Mouse (Mus musculus): ENCODE measurements at regions not wholly inside any gene's neighbourhood (a gene's known extent, or its start where the extent isn't known, plus 50 kb on each side); places are given as distances from the start of the nearest gene placed in this dataset.

- peaks cover 8% of the 10 kb centered on the region; the same call in 1 of the 2 replicates for H3K4me1 ChIP-seq
- H3K4me3 ChIP-seq (replicated peaks): no peak overlapping the region
- no peak overlapping the region for H3K27ac ChIP-seq
- H3K4me2 ChIP-seq: no peak overlapping the region
- H3K36me3 ChIP-seq: no peaks in the 10 kb centered on the region
- H3K27me3 ChIP-seq: no peaks in the 10 kb centered on the region
- H3K9me3 ChIP-seq (replicated peaks): no peaks in the 10 kb centered on the region
- H3K9ac ChIP-seq: no peak overlapping the region
- peak; percentile 46; the same call in 1 of the 2 replicates for ATAC-seq (replicated peaks; ENCODE audit: low FRiP score)
- WGBS: 57% methylated on average over 14 of the region's 14 CpGs
These were observed 179.0 kb upstream of the Cdh13 start for GRCm38 (mm10) chr8:118104464-118105050.

- ATAC-seq (replicated peaks; ENCODE audit: low FRiP score): no peak
- WGBS: 31% methylated on average over 8 of the region's 8 CpGs
- Histone ChIP-seq H3K4me2 (no peak overlapping the region), H3K27ac (no peak overlapping the region), H3K27me3 (no peaks in the 10 kb centered on the region), H3K9me3 (replicated peaks) (no peaks in the 10 kb centered on the region), H3K4me1 (peaks cover 8% of the 10 kb centered on the region; the same call in 1 of the 2 replicates), H3K36me3 (no peaks in the 10 kb centered on the region), H3K4me3 (replicated peaks) (no peak overlapping the region), H3K9ac (no peak overlapping the region)
These were observed 182.2 kb upstream of the Cdh13 start for GRCm38 (mm10) chr8:118101346-118101745.

- no peaks in the 10 kb centered on the region for H3K4me1 ChIP-seq
- 64% methylated on average over 5 of the region's 5 CpGs for WGBS
These were observed 220.8 kb upstream of the Cdh13 start for GRCm38 (mm10) chr8:118062736-118063135.

GRCm38 (mm10) chr8:118056781-118057180 is 226.8 kb upstream of the Cdh13 start:
- Histone ChIP-seq H3K9ac (no peak overlapping the region), H3K27me3 (no peaks in the 10 kb centered on the region), H3K4me2 (no peak overlapping the region), H3K9me3 (replicated peaks) (no peaks in the 10 kb centered on the region), H3K4me3 (replicated peaks) (no peak overlapping the region), H3K27ac (no peak overlapping the region), H3K4me1 (no peaks in the 10 kb centered on the region), H3K36me3 (no peaks in the 10 kb centered on the region)
- ATAC-seq (replicated peaks; ENCODE audit: low FRiP score): no peak
- WGBS: 81% methylated on average over 6 of the region's 6 CpGs

More at GRCm38 (mm10) chr8:118062736-118063135, 220.8 kb upstream of the Cdh13 start:
- Histone ChIP-seq H3K9ac (no peak overlapping the region), H3K36me3 (no peaks in the 10 kb centered on the region), H3K27ac (no peak overlapping the region), H3K4me3 (replicated peaks) (no peak overlapping the region), H3K4me2 (no peak overlapping the region), H3K27me3 (no peaks in the 10 kb centered on the region), H3K9me3 (replicated peaks) (no peaks in the 10 kb centered on the region)
- no peak for ATAC-seq (replicated peaks; ENCODE audit: low FRiP score)

GRCm38 (mm10) chr8:118055536-118055935 is 228.0 kb upstream of the Cdh13 start:
- Histone ChIP-seq H3K36me3 (no peaks in the 10 kb centered on the region), H3K9ac (no peak overlapping the region), H3K4me1 (no peaks in the 10 kb centered on the region), H3K4me2 (no peak overlapping the region), H3K4me3 (replicated peaks) (no peak overlapping the region), H3K27ac (no peak overlapping the region), H3K27me3 (no peaks in the 10 kb centered on the region), H3K9me3 (replicated peaks) (no peaks in the 10 kb centered on the region)
- no peak for ATAC-seq (replicated peaks; ENCODE audit: low FRiP score)
- 85% methylated on average over 5 of the region's 5 CpGs for WGBS

GRCm38 (mm10) chr8:118050386-118050785 is 233.1 kb upstream of the Cdh13 start:
- no peak overlapping the region for H3K27ac ChIP-seq
- 94% methylated on average over 3 of the region's 3 CpGs for whole genome bisulfite sequencing
- H3K36me3 ChIP-seq: no peaks in the 10 kb centered on the region
- no peaks in the 10 kb centered on the region for H3K27me3 ChIP-seq
- no peak overlapping the region for H3K4me3 ChIP-seq (replicated peaks)
- no peak for ATAC-seq (replicated peaks; ENCODE audit: low FRiP score)
- no peak overlapping the region for H3K9ac ChIP-seq
- H3K9me3 ChIP-seq (replicated peaks): no peaks in the 10 kb centered on the region
- H3K4me1 ChIP-seq: no peaks in the 10 kb centered on the region
- no peak overlapping the region for H3K4me2 ChIP-seq

GRCm38 (mm10) chr8:118042253-118042860 is 240.6 kb upstream of the Mphosph6 start:
- Histone ChIP-seq H3K4me3 (replicated peaks) (no peak overlapping the region), H3K27me3 (no peaks in the 10 kb centered on the region), H3K9me3 (replicated peaks) (no peaks in the 10 kb centered on the region), H3K27ac (no peak overlapping the region), H3K4me2 (no peak overlapping the region), H3K36me3 (no peaks in the 10 kb centered on the region), H3K9ac (no peak overlapping the region), H3K4me1 (no peaks in the 10 kb centered on the region)
- no peak for ATAC-seq (replicated peaks; ENCODE audit: low FRiP score)
- 59% methylated on average over 10 of the region's 10 CpGs for WGBS

GRCm38 (mm10) chr8:118041253-118041652 is 239.5 kb upstream of the Mphosph6 start:
- H3K4me3 ChIP-seq (replicated peaks): no peak overlapping the region
- H3K27me3 ChIP-seq: no peaks in the 10 kb centered on the region
- H3K4me2 ChIP-seq: no peak overlapping the region
- no peak for ATAC-seq (replicated peaks; ENCODE audit: low FRiP score)
- H3K9me3 ChIP-seq (replicated peaks): no peaks in the 10 kb centered on the region
- 66% methylated on average over 6 of the region's 6 CpGs for WGBS
- H3K9ac ChIP-seq: no peak overlapping the region
- no peak overlapping the region for H3K27ac ChIP-seq
- H3K36me3 ChIP-seq: no peaks in the 10 kb centered on the region
- no peaks in the 10 kb centered on the region for H3K4me1 ChIP-seq

GRCm38 (mm10) chr8:118037801-118038200 is 236.1 kb upstream of the Mphosph6 start:
- Histone ChIP-seq H3K4me1 (no peaks in the 10 kb centered on the region), H3K4me2 (no peak overlapping the region), H3K9me3 (replicated peaks) (no peaks in the 10 kb centered on the region), H3K27ac (no peak overlapping the region), H3K27me3 (0 out of 2 replicates have a peak, but pooled peaks cover 3% of the 10 kb centered on the region), H3K4me3 (replicated peaks) (no peak overlapping the region), H3K9ac (no peak overlapping the region), H3K36me3 (no peaks in the 10 kb centered on the region)
- ATAC-seq (replicated peaks; ENCODE audit: low FRiP score): no peak
- WGBS: 48% methylated on average over 4 of the region's 4 CpGs

GRCm38 (mm10) chr8:118034051-118034450 is 232.3 kb upstream of the Mphosph6 start:
- Histone ChIP-seq H3K27ac (no peak overlapping the region), H3K4me2 (no peak overlapping the region), H3K9ac (no peak overlapping the region), H3K27me3 (0 out of 2 replicates have a peak, but pooled peaks cover 3% of the 10 kb centered on the region), H3K4me1 (no peaks in the 10 kb centered on the region), H3K36me3 (no peaks in the 10 kb centered on the region), H3K9me3 (replicated peaks) (no peaks in the 10 kb centered on the region), H3K4me3 (replicated peaks) (no peak overlapping the region)
- WGBS: 59% methylated on average over 13 of the region's 13 CpGs
- no peak for ATAC-seq (replicated peaks; ENCODE audit: low FRiP score)

GRCm38 (mm10) chr8:118031406-118031805 is 229.7 kb upstream of the Mphosph6 start:
- no peak for ATAC-seq (replicated peaks; ENCODE audit: low FRiP score)
- H3K9ac ChIP-seq: no peak overlapping the region
- no peaks in the 10 kb centered on the region for H3K9me3 ChIP-seq (replicated peaks)
- H3K27me3 ChIP-seq: 0 out of 2 replicates have a peak, but pooled peaks cover 3% of the 10 kb centered on the region
- no peaks in the 10 kb centered on the region for H3K4me1 ChIP-seq
- WGBS: 52% methylated on average over 6 of the region's 6 CpGs
- no peak overlapping the region for H3K27ac ChIP-seq
- no peak overlapping the region for H3K4me3 ChIP-seq (replicated peaks)
- H3K4me2 ChIP-seq: no peak overlapping the region
- H3K36me3 ChIP-seq: no peaks in the 10 kb centered on the region

- WGBS: 87% methylated on average over 13 of the region's 13 CpGs
These were observed 226.5 kb upstream of the Mphosph6 start for GRCm38 (mm10) chr8:118028061-118028850.

More at GRCm38 (mm10) chr8:118028061-118028850, 226.5 kb upstream of the Mphosph6 start:
- no peaks in the 10 kb centered on the region for H3K27me3 ChIP-seq
- no peak overlapping the region for H3K4me2 ChIP-seq
- H3K36me3 ChIP-seq: no peaks in the 10 kb centered on the region
- H3K9me3 ChIP-seq (replicated peaks): no peaks in the 10 kb centered on the region
- H3K4me3 ChIP-seq (replicated peaks): no peak overlapping the region
- no peak for ATAC-seq (replicated peaks; ENCODE audit: low FRiP score)
- no peaks in the 10 kb centered on the region for H3K4me1 ChIP-seq
- H3K9ac ChIP-seq: no peak overlapping the region
- H3K27ac ChIP-seq: no peak overlapping the region

Data from kidney, embryonic 15.5 days (tissue).